Mouse (Mus musculus) kidney, postnatal 0 days (tissue): ENCODE measurements around the gene Cxcl15. TPM values are rescaled to one million over a fixed set of nuclear protein-coding genes. Genes with fewer than 3 reads are reported as not detected.
A peak's percentile ranks its signal among the peaks of the same experiment; 100 is the strongest.
"Not testable (repeated sequence)": the region's sequence is repeated elsewhere in the genome, so short reads cannot be mapped to it uniquely, and the experiment has no call there.

Experiments
- ATAC-seq: fragments of 200-750 bp; cut with Nextera tagmentation; replicated peaks from 2 replicates; pipeline ENCODE4 v1.8.0; 2017; ENCODE audit warnings: low read depth, moderate number of reproducible peaks, moderate TSS enrichment, moderate library complexity; ENCODE audit not compliant: low FRiP score
- DNase-seq: peaks from one replicate; pipeline ENCODE4 v3.0.0-alpha.2; 2016; ENCODE audit warnings: low spot score
- H3K27ac ChIP-seq: fragments of 300-500 bp; sonication (generic); 2 replicates; pipeline ENCODE4 v1.5.1; 2014; ENCODE audit warnings: mild to moderate bottlenecking
- H3K27me3 ChIP-seq: fragments of 300-500 bp; sonication (generic); 2 replicates; pipeline ENCODE4 v1.6.1; 2014; ENCODE audit warnings: low read length, mixed read lengths; ENCODE audit not compliant: insufficient read depth
- H3K36me3 ChIP-seq: fragments of 300-500 bp; sonication (generic); 2 replicates; pipeline ENCODE4 v1.6.1; 2014; ENCODE audit warnings: low read length, mixed read lengths; ENCODE audit not compliant: insufficient read depth
- H3K4me1 ChIP-seq: fragments of 300-500 bp; sonication (generic); replicated peaks from 2 replicates; pipeline ENCODE4 v1.6.1; 2014; ENCODE audit warnings: antibody characterized with exemption, low read length, mixed read lengths; ENCODE audit not compliant: insufficient read depth
- H3K4me2 ChIP-seq: fragments of 300-500 bp; sonication (generic); 2 replicates; pipeline ENCODE4 v1.6.1; 2014; ENCODE audit warnings: mild to moderate bottlenecking, low read length, moderate library complexity, mixed read lengths
- H3K4me3 ChIP-seq: fragments of 300-500 bp; sonication (generic); replicated peaks from 2 replicates; pipeline ENCODE4 v1.5.1; 2014; ENCODE audit warnings: low read depth, low read length
- H3K9ac ChIP-seq: fragments of 300-500 bp; sonication (generic); 2 replicates; pipeline ENCODE4 v1.6.1; 2014; ENCODE audit warnings: low read depth, low read length
- H3K9me3 ChIP-seq: fragments of 300-500 bp; sonication (generic); replicated peaks from 2 replicates; pipeline ENCODE4 v1.6.1; 2016; ENCODE audit warnings: low read length, inconsistent platforms, mixed read lengths
- CTCF ChIP-seq: IDR thresholded peaks from 2 replicates; pipeline ENCODE4 v1.5.1; 2016; ENCODE audit warnings: antibody characterized with exemption, low read depth, mild to moderate bottlenecking, moderate library complexity
- WGBS: fragments of 180-500 bp; shearing (Covaris S2); extraction: QIAGEN DNeasy Blood & Tissue Kit; methylation state at CpG from one replicate; pipeline ENCODE4 v1.1.7; 2014; 5-methylcytosine and 5-hydroxymethylcytosine counted together
- polyA plus RNA-seq: library from polyadenylated mRNA; unstranded; fragments of >200 nt; fragmentation: Nextera tagmentation; extraction: Ambion mirVana; gene quantifications from 2 replicates; pipeline ENCODE4 v1.2.1, GENCODE M21; 2015

Cxcl15 gene
- polyA plus RNA-seq, 1 experiment from 2014 or later = 0.07 TPM

DNA sequence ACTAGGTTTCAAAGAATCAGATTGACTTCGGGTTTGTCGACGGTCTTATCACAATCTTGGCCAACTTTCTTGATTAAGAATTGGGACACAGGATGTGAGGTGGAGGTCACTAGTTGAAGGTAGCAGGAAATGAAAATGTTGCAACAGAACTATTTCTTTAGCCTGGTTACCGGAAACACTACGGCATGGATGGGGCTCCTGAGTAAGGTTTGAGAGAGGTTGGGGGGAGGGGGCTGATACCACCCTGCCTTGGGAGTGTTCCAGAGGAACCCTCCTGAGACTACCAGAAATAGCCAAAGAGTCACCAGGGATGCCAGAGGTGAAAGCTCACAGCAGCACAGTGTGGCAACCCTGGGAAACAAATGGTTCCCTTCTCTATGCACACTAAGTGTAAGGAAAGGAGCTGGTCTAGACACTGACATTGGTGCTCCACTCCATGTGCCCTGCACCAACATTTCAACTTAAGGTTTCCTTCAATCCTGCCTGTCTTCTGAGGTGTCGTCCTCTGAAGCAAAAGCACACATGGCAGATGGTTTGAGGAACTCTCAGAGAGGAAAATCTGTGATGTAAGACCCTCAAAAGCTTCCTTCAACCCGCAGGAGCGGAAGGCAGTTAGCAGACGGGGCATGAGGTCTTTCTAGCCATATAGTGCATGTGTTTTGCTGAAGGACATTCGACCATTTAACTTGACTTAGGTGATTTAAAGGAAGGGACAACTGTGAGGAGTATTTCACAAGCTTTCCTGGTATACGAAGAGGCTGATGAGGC lies 4.8 kb upstream of the Cxcl15 start:
- no peaks in the 10 kb centered on the region for H3K36me3 ChIP-seq
- H3K4me1 ChIP-seq = peaks cover 8% of the 10 kb centered on the region; the same call in 1 of the 2 replicates
- no peak overlapping the region for H3K4me3 ChIP-seq
- H3K4me2 ChIP-seq = peak overlapping the region; percentile 34
- no peak overlapping the region for H3K9ac ChIP-seq
- H3K27me3 ChIP-seq = no peaks in the 10 kb centered on the region
- ATAC-seq = 0 out of 2 replicates have a peak, but pooled peaks have one; percentile 8
- peak; percentile 35 for DNase-seq
- peak overlapping the region; percentile 73 for H3K27ac ChIP-seq
- no peak for TF ChIP-seq CTCF
- WGBS = 36% methylated on average over 11 of the region's 11 CpGs
- no peaks in the 10 kb centered on the region for H3K9me3 ChIP-seq

DNA sequence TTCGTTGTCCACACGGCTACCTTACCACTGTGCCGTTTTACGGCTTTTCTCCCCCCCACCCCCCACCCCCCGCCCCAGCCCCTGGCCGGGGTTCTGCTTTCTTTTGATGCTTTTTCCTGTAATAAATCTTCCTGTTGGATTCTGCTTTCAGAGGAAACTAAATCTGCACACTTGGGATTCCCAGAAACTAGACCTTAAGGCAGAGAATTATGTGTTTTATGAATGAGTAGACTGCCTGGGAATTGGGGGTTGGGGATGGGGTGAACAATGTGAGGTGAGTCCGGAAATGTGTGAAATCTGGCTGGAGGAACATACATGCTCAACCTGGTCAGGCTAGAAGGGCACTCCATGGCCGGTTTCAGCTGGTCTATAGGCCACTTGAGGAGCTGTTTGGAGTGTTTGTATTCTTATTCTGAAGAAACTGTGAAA lies 4.2 kb upstream of the Cxcl15 start:
- no peak overlapping the region for H3K4me3 ChIP-seq
- DNase-seq (peak; percentile 79), ATAC-seq (peak; percentile 62)
- 10% methylated on average over 8 of the region's 8 CpGs for WGBS
- H3K4me1 ChIP-seq = peaks cover 8% of the 10 kb centered on the region; the same call in 1 of the 2 replicates
- peak overlapping the region; percentile 73 for H3K27ac ChIP-seq
- H3K36me3 ChIP-seq = no peaks in the 10 kb centered on the region
- H3K9ac ChIP-seq = no peak overlapping the region
- H3K9me3 ChIP-seq = no peaks in the 10 kb centered on the region
- TF ChIP-seq CTCF = no peak
- H3K4me2 ChIP-seq = peak overlapping the region; percentile 34
- H3K27me3 ChIP-seq = no peaks in the 10 kb centered on the region

DNA sequence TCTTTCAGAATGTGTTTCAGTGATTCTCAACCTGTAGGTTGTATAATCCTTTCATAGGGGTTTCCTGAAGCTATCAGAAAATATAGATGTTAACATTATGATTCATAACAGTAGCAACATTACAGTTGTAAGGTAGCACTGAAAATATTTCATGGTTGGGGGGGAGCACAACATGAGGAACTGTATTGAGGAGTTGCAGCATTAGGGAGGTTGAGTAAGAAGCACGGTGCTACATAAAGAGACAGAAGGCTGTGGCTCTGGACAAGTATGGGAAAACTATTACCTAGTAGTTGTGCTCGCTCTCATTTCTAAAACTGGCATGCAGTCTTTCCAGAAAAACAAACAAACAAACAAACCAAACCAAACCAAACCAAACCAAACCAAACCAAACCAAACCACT lies 1.1 kb downstream of the Cxcl15 start:
- not testable (repeated sequence) for H3K9me3 ChIP-seq, H3K4me3 ChIP-seq, H3K27ac ChIP-seq, H3K9ac ChIP-seq, H3K4me1 ChIP-seq, H3K36me3 ChIP-seq, H3K4me2 ChIP-seq, DNase-seq, ATAC-seq, H3K27me3 ChIP-seq
- 90% methylated on average over 2 of the region's 2 CpGs for WGBS

DNA sequence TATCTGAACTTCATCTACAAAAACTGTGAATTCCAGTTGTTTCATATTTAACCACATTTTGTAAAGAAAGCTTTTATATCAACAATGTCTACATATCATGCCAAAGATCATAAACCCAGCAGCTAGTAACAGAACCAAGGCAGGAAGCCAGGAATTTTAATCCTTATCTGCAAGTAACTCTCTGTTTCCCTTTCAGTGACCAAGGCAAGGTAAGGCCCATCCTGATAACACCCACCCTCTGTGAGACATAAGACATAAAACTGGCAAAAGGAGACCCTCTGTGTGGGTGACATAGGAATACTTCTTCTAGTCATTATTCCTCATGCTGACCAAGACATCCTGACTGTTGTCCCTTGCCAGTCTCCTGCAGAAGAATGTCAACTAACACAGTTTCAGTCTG lies 10.2 kb downstream of the Cxcl15 start:
- H3K9me3 ChIP-seq = no peaks in the 10 kb centered on the region
- H3K9ac ChIP-seq = no peak overlapping the region
- no peaks in the 10 kb centered on the region for H3K27me3 ChIP-seq
- H3K4me2 ChIP-seq = no peak overlapping the region
- no peak for ATAC-seq
- no peak for TF ChIP-seq CTCF
- no peak overlapping the region for H3K27ac ChIP-seq
- no peak overlapping the region for H3K4me3 ChIP-seq
- no peaks in the 10 kb centered on the region for H3K36me3 ChIP-seq
- H3K4me1 ChIP-seq = no peaks in the 10 kb centered on the region
- DNase-seq = no peak

DNA sequence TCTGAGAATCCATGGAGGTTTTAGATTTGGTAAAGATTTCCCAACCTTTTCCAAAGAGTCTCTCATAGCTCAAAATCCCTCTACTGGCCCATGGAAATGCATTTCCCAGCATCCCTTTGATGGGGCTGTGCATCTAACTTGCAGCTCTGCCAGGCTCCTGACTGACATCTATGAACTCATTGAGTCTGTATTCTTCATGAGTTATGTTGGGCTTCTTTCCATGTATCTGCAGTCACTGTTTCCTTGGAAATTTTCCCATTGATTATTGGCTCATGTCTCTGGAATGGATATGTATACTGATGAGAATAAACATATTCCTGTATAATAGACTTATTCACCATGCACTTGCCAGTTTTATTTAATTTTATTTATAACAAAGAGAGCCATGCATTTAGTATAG lies 11.7 kb downstream of the Cxcl15 start:
- ATAC-seq = no peak
- no peak for DNase-seq
- Histone ChIP-seq H3K9me3 (no peaks in the 10 kb centered on the region), H3K4me3 (no peak overlapping the region), H3K9ac (no peak overlapping the region), H3K27me3 (no peaks in the 10 kb centered on the region), H3K4me2 (no peak overlapping the region), H3K27ac (no peak overlapping the region), H3K36me3 (no peaks in the 10 kb centered on the region), H3K4me1 (no peaks in the 10 kb centered on the region)
- no peak for TF ChIP-seq CTCF

DNA sequence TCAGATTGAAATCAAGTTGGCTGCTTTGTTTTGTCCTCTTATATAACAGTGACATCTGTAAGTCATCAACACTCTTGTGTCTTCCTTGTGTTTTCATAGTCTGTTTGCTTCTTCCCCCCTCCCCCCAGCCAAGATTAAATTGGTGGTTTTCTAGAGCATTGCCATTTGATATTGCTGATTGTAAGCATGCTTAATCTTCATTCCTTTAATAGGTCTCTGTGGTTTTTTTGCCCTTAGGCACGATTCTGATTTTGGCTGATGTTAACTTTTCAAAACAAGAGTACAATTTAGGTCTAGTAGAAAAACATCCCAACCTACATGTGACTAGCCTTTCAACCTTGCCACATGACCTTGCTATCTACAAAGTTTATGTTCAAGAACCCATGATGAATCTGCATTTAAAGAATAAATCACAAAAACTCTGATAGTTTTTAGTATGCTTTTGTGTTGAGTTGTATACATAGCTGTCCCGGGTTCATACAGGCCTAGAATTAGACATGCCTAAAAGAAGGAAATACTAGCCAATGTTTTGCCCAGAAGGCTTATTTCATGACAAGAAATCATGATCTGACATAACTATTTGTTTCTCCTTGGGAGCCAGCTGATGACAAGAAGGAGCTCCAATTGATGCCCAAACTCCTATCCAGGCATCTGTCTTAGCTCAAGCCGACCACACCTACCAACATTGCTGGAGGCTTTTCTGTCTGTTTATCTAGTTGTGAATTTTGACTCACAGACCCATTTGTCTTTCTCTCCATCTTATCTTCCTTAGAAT lies 13.0 kb downstream of the Cxcl15 start:
- ATAC-seq (no peak), DNase-seq (no peak)
- Histone ChIP-seq H3K27me3 (no peaks in the 10 kb centered on the region), H3K9ac (no peak overlapping the region), H3K4me3 (no peak overlapping the region), H3K4me1 (no peaks in the 10 kb centered on the region), H3K9me3 (no peaks in the 10 kb centered on the region), H3K4me2 (no peak overlapping the region), H3K36me3 (no peaks in the 10 kb centered on the region), H3K27ac (no peak overlapping the region)
- no peak for TF ChIP-seq CTCF
- WGBS = 70% methylated on average over 3 of the region's 3 CpGs
